Mouse (Mus musculus) lung, postnatal 0 days (tissue): ENCODE measurements around the gene Ddx25.

ENCODE experiments used
- CTCF ChIP-seq: IDR thresholded peaks from 2 replicates; pipeline ENCODE4 v1.5.1; 2016; ENCODE audit warnings: antibody characterized with exemption, mild to moderate bottlenecking
- EP300 ChIP-seq: IDR thresholded peaks from 2 replicates; pipeline ENCODE4 v1.6.1; 2016; ENCODE audit warnings: antibody characterized with exemption, mild to moderate bottlenecking, control low read depth

DNA sequence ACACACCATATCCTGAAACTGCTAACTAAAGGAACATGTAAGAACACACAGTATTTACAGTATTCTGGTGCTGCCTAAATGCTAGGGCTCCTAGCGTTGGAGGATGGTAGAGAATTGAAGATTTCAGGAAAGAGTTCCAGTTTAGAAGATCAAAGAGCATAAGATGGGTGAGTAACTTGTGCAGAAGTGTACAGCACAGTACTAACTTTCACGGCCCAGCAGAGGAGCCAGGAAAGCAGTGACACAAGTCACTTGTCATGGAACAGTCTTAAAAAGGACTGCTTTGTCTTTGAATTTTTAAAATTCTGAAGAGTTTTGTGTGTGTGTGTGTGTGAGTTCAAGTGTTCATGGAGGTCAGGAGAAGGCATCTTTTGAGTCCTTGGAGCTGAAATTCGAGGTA lies 9.7 kb upstream of the Ddx25 start:
- TF ChIP-seq EP300 = no peak
- no peak for TF ChIP-seq CTCF
